Mouse (Mus musculus): Measurements from ENCODE around the gene 9930111J21Rik1. TPM values are rescaled to one million over a fixed set of nuclear protein-coding genes. Genes with fewer than 3 reads are reported as not detected.

Gene 9930111J21Rik1
- total and polyA plus RNA-seq, 3 experiments = 0.04 to 0.06 TPM; not detected in 1

GRCm38 (mm10) chr11:48898812-48899431 lies 80.3 kb downstream of the 9930111J21Rik1 start:
- no peaks in the 10 kb centered on the region for H3K9me3 ChIP-seq (replicated peaks; ENCODE audit: insufficient read depth, low read length)
- no peak for DNase-seq (ENCODE audit: low read depth, low spot score)
- H3K27ac ChIP-seq (ENCODE audit: control insufficient read depth, low read depth, low read length) = no peak overlapping the region
- no peaks in the 10 kb centered on the region for H3K79me2 ChIP-seq (ENCODE audit: control insufficient read depth, insufficient read depth, low read length, poor library complexity)
- H3K27me3 ChIP-seq (ENCODE audit: control insufficient read depth in 1 of 2, insufficient read depth in 2 of 2, low read length in 2 of 2) = peaks cover 0 to 2% of the 10 kb centered on the region in 2 experiments; a peak in 1 of 4 replicates
- H3K36me3 ChIP-seq (ENCODE audit: control insufficient read depth in 1 of 2, insufficient read depth in 2 of 2, low read length in 2 of 2) = peaks cover 0 to 3% of the 10 kb centered on the region in 2 experiments; a peak in 1 of 4 replicates
- TF ChIP-seq MYB (IDR thresholded peaks at IDR 0.05; ENCODE audit: low read depth, low read length) (no peak), ZMIZ1 (IDR thresholded peaks at IDR 0.05; ENCODE audit: low read depth, low read length) (no peak), RCOR1 (IDR thresholded peaks at IDR 0.05; ENCODE audit: low read depth, low read length) (peak; percentile 61), SMC3 (IDR thresholded peaks at IDR 0.05; ENCODE audit: low read depth, low read length) (no peak), NELFE (IDR thresholded peaks at IDR 0.05; ENCODE audit: low read depth, low read length) (no peak), USF1 (IDR thresholded peaks at IDR 0.05; ENCODE audit: low read depth, low read length) (no peak)
- no peak overlapping the region for H3K9ac ChIP-seq (ENCODE audit: control insufficient read depth, low read depth, low read length, poor library complexity, severe bottlenecking)
- H3K4me1 ChIP-seq (ENCODE audit: control insufficient read depth in 1 of 2, insufficient read depth in 2 of 2, low read length in 2 of 2) = 0 out of 4 replicates have a peak, but pooled peaks cover 0 to 3% of the 10 kb centered on the region in 2 experiments
- H3K4me3 ChIP-seq (ENCODE audit: control insufficient read depth in 1 of 2, insufficient read depth in 1 of 2, low read depth in 2 of 2, low read length in 2 of 2) = no peak overlapping the region

Other genes starting within 250 kb of the 9930111J21Rik1 start
- 5,378 and 5,815 TPM in 2 replicates for gene Rack1, start 179.1 kb downstream of the 9930111J21Rik1 start, total RNA-seq (2012; rRNA removed)
- 1,000 to 10,000 TPM in 1 of 2 experiments, 100 to 1,000 TPM in 1; 376 to 4,421 TPM for gene Rack1, start 179.1 kb downstream of the 9930111J21Rik1 start, polyA plus RNA-seq (2012; ENCODE audit: insufficient read depth in 1 of 2, insufficient read length in 2 of 2, low read depth in 1 of 2, low replicate concordance in 2 of 2, missing spikeins in 1 of 2)
- gene Trim41, start 162.0 kb downstream of the 9930111J21Rik1 start, total RNA-seq (2012; rRNA removed) = 31.6 and 37.0 TPM in 2 replicates
- 10 to 100 TPM; 56.4 to 76.3 TPM for gene Trim41, start 162.0 kb downstream of the 9930111J21Rik1 start, polyA plus RNA-seq (2012; ENCODE audit: insufficient read depth in 1 of 2, insufficient read length in 2 of 2, low read depth in 1 of 2, low replicate concordance in 2 of 2, missing spikeins in 1 of 2)
- 0.72 and 0.81 TPM in 2 replicates for gene Trim7, start 153.3 kb downstream of the 9930111J21Rik1 start, total RNA-seq (2012; rRNA removed)
- 1 to 10 TPM in 1 of 2 experiments, not detected in 1; 1.3 TPM for gene Trim7, start 153.3 kb downstream of the 9930111J21Rik1 start, polyA plus RNA-seq (2012; ENCODE audit: insufficient read depth in 1 of 2, insufficient read length in 2 of 2, low read depth in 1 of 2, low replicate concordance in 2 of 2, missing spikeins in 1 of 2)
- gene Gm12184, start 152.7 kb downstream of the 9930111J21Rik1 start, total RNA-seq (2012; rRNA removed) = 7.1 and 10.9 TPM in 2 replicates
- gene Gm12184, start 152.7 kb downstream of the 9930111J21Rik1 start, polyA plus RNA-seq (2012; ENCODE audit: insufficient read depth in 1 of 2, insufficient read length in 2 of 2, low read depth in 1 of 2, low replicate concordance in 2 of 2, missing spikeins in 1 of 2) = 10 to 100 TPM in 1 of 2 experiments, not detected in 1; 15.3 TPM
- 7.5 and 10.7 TPM in 2 replicates for gene Irgm1, start 107.7 kb downstream of the 9930111J21Rik1 start, total RNA-seq (2012; rRNA removed)
- gene Irgm1, start 107.7 kb downstream of the 9930111J21Rik1 start, polyA plus RNA-seq (2012; ENCODE audit: insufficient read depth in 1 of 2, insufficient read length in 2 of 2, low read depth in 1 of 2, low replicate concordance in 2 of 2, missing spikeins in 1 of 2) = 10 to 100 TPM in 1 of 2 experiments, not detected in 1; 10.0 TPM
- not detected in 2 replicates for gene Gm5431, start 77.2 kb downstream of the 9930111J21Rik1 start, total RNA-seq (2012; rRNA removed)
- gene Gm5431, start 77.2 kb downstream of the 9930111J21Rik1 start, polyA plus RNA-seq (2012; ENCODE audit: insufficient read depth in 1 of 2, insufficient read length in 2 of 2, low read depth in 1 of 2, low replicate concordance in 2 of 2, missing spikeins in 1 of 2) = under 1 TPM in 1 of 2 experiments, not detected in 1; 0.04 TPM
- 2.8 and 6.6 TPM in 2 replicates for gene Psme2b, start 33.2 kb downstream of the 9930111J21Rik1 start, total RNA-seq (2012; rRNA removed)
- 1 to 10 TPM in 1 of 2 experiments, not detected in 1; 6.2 TPM for gene Psme2b, start 33.2 kb downstream of the 9930111J21Rik1 start, polyA plus RNA-seq (2012; ENCODE audit: insufficient read depth in 1 of 2, insufficient read length in 2 of 2, low read depth in 1 of 2, low replicate concordance in 2 of 2, missing spikeins in 1 of 2)
- gene Olfr56, start 509 bp downstream of the 9930111J21Rik1 start, total RNA-seq (2012; rRNA removed) = 0.92 and 2.0 TPM in 2 replicates
- under 1 TPM in 1 of 2 experiments, not detected in 1; 0.58 TPM for gene Olfr56, start 509 bp downstream of the 9930111J21Rik1 start, polyA plus RNA-seq (2012; ENCODE audit: insufficient read depth in 1 of 2, insufficient read length in 2 of 2, low read depth in 1 of 2, low replicate concordance in 2 of 2, missing spikeins in 1 of 2)
- not detected in 2 replicates for gene Gm12185, start 12.8 kb upstream of the 9930111J21Rik1 start, total RNA-seq (2012; rRNA removed)
- not detected for gene Gm12185, start 12.8 kb upstream of the 9930111J21Rik1 start, polyA plus RNA-seq (2012; ENCODE audit: insufficient read depth in 1 of 2, insufficient read length in 2 of 2, low read depth in 1 of 2, low replicate concordance in 2 of 2, missing spikeins in 1 of 2)
- not detected in 2 replicates for gene Tgtp1, start 14.8 kb upstream of the 9930111J21Rik1 start, total RNA-seq (2012; rRNA removed)
- gene Tgtp1, start 14.8 kb upstream of the 9930111J21Rik1 start, polyA plus RNA-seq (2012; ENCODE audit: insufficient read depth in 1 of 2, insufficient read length in 2 of 2, low read depth in 1 of 2, low replicate concordance in 2 of 2, missing spikeins in 1 of 2) = not detected
- 0.08 and 0.16 TPM in 2 replicates for gene 9930111J21Rik2, start 71.8 kb upstream of the 9930111J21Rik1 start, total RNA-seq (2012; rRNA removed)
- gene 9930111J21Rik2, start 71.8 kb upstream of the 9930111J21Rik1 start, polyA plus RNA-seq (2012; ENCODE audit: insufficient read depth in 1 of 2, insufficient read length in 2 of 2, low read depth in 1 of 2, low replicate concordance in 2 of 2, missing spikeins in 1 of 2) = under 1 TPM in 1 of 2 experiments, not detected in 1; 0.04 TPM
- 0.75 and 0.77 TPM in 2 replicates for gene Tgtp2, start 84.8 kb upstream of the 9930111J21Rik1 start, total RNA-seq (2012; rRNA removed)
- under 1 TPM in 1 of 2 experiments, not detected in 1; 0.54 TPM for gene Tgtp2, start 84.8 kb upstream of the 9930111J21Rik1 start, polyA plus RNA-seq (2012; ENCODE audit: insufficient read depth in 1 of 2, insufficient read length in 2 of 2, low read depth in 1 of 2, low replicate concordance in 2 of 2, missing spikeins in 1 of 2)
- 35.2 and 48.0 TPM in 2 replicates for gene Ifi47, start 97.2 kb upstream of the 9930111J21Rik1 start, total RNA-seq (2012; rRNA removed)
- 10 to 100 TPM in 1 of 2 experiments, not detected in 1; 26.4 TPM for gene Ifi47, start 97.2 kb upstream of the 9930111J21Rik1 start, polyA plus RNA-seq (2012; ENCODE audit: insufficient read depth in 1 of 2, insufficient read length in 2 of 2, low read depth in 1 of 2, low replicate concordance in 2 of 2, missing spikeins in 1 of 2)
- gene Olfr1396, start 135.5 kb upstream of the 9930111J21Rik1 start, total RNA-seq (2012; rRNA removed) = not detected in 2 replicates
- gene Olfr1396, start 135.5 kb upstream of the 9930111J21Rik1 start, polyA plus RNA-seq (2012; ENCODE audit: insufficient read depth in 1 of 2, insufficient read length in 2 of 2, low read depth in 1 of 2, low replicate concordance in 2 of 2, missing spikeins in 1 of 2) = under 1 TPM in 1 of 2 experiments, not detected in 1; 0.06 TPM
- not detected in 2 replicates for gene Olfr1395, start 162.9 kb upstream of the 9930111J21Rik1 start, total RNA-seq (2012; rRNA removed)
- gene Olfr1395, start 162.9 kb upstream of the 9930111J21Rik1 start, polyA plus RNA-seq (2012; ENCODE audit: insufficient read depth in 1 of 2, insufficient read length in 2 of 2, low read depth in 1 of 2, low replicate concordance in 2 of 2, missing spikeins in 1 of 2) = not detected
- gene Olfr1394, start 175.0 kb upstream of the 9930111J21Rik1 start, total RNA-seq (2012; rRNA removed) = not detected in 2 replicates
- gene Olfr1394, start 175.0 kb upstream of the 9930111J21Rik1 start, polyA plus RNA-seq (2012; ENCODE audit: insufficient read depth in 1 of 2, insufficient read length in 2 of 2, low read depth in 1 of 2, low replicate concordance in 2 of 2, missing spikeins in 1 of 2) = not detected
- gene Btnl9, start 207.8 kb upstream of the 9930111J21Rik1 start, total RNA-seq (2012; rRNA removed) = not detected in 2 replicates
- gene Btnl9, start 207.8 kb upstream of the 9930111J21Rik1 start, polyA plus RNA-seq (2012; ENCODE audit: insufficient read depth in 1 of 2, insufficient read length in 2 of 2, low read depth in 1 of 2, low replicate concordance in 2 of 2, missing spikeins in 1 of 2) = under 1 TPM in 1 of 2 experiments, not detected in 1; 0.03 TPM
- 30.8 and 31.8 TPM in 2 replicates for gene Zfp62, start 223.9 kb upstream of the 9930111J21Rik1 start, total RNA-seq (2012; rRNA removed)
- 100 to 1,000 TPM in 1 of 2 experiments, 10 to 100 TPM in 1; 16.7 to 132 TPM for gene Zfp62, start 223.9 kb upstream of the 9930111J21Rik1 start, polyA plus RNA-seq (2012; ENCODE audit: insufficient read depth in 1 of 2, insufficient read length in 2 of 2, low read depth in 1 of 2, low replicate concordance in 2 of 2, missing spikeins in 1 of 2)

Measured in MEL (cell line).